Mouse (Mus musculus) intestine, embryonic 16.5 days (tissue): ENCODE measurements around the gene Crebl2. TPM values are rescaled to one million over a fixed set of nuclear protein-coding genes. Genes with fewer than 3 reads are reported as not detected.

Experiments
- polyA plus RNA-seq: library from polyadenylated mRNA; unstranded; fragments of >200 nt; fragmentation: Nextera tagmentation; extraction: Ambion mirVana; gene quantifications from 2 replicates; pipeline ENCODE4 v1.2.1, GENCODE M21; 2015

Gene Crebl2
- polyA plus RNA-seq, 1 experiment from 2014 or later: 3.6 TPM

Other genes starting within 250 kb of the Crebl2 start
- 6.2 and 7.6 TPM in 2 replicates for gene Mansc1, start 197.7 kb upstream of the Crebl2 start, polyA plus RNA-seq
- gene Borcs5, start 190.6 kb upstream of the Crebl2 start, polyA plus RNA-seq: 16.3 and 17.6 TPM in 2 replicates
- gene Dusp16, start 37.5 kb upstream of the Crebl2 start, polyA plus RNA-seq: 11.1 and 11.9 TPM in 2 replicates
- gene Gpr19, start 68.4 kb downstream of the Crebl2 start, polyA plus RNA-seq: 8.1 and 9.5 TPM in 2 replicates
- 10.6 and 12.4 TPM in 2 replicates for gene Cdkn1b, start 90.2 kb downstream of the Crebl2 start, polyA plus RNA-seq
- 2.8 and 3.5 TPM in 2 replicates for gene Apold1, start 151.6 kb downstream of the Crebl2 start, polyA plus RNA-seq
- gene Ddx47, start 181.5 kb downstream of the Crebl2 start, polyA plus RNA-seq: 82.3 and 95.1 TPM in 2 replicates
- gene Gprc5a, start 235.5 kb downstream of the Crebl2 start, polyA plus RNA-seq: 8.3 and 10.8 TPM in 2 replicates